Mouse (Mus musculus): ENCODE measurements around the gene Pdzd7.

The Pdzd7 gene

GRCm38 (mm10) chr19:45030746-45031693, 14.5 kb downstream of the Pdzd7 start:
- DNase-seq (ENCODE audit: low spot score in 2 of 2), result peak; percentile 79 to 86

DNA sequence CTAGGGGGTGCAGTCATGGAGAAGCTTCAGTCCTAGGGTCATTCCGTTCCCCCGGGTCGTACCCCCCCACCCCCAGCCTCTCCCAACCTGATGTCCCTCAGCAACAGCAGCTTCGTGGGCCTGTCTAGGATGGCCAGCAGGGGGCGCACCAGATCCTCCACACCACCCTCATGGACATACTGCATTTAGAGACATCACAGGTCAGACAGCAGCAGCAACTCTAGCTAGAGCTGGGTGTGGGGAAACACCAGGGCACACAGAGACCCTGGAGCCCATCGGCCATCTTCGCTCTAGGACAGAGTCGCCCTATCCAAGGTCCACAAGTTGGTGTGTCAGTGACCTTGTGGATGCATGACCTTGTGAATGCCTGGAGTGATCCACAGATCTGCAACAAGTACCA, 15.4 kb downstream of the Pdzd7 start:
- peak in 1 of 2 experiments; percentile 61 for DNase-seq (ENCODE audit: low spot score in 2 of 2)

DNA sequence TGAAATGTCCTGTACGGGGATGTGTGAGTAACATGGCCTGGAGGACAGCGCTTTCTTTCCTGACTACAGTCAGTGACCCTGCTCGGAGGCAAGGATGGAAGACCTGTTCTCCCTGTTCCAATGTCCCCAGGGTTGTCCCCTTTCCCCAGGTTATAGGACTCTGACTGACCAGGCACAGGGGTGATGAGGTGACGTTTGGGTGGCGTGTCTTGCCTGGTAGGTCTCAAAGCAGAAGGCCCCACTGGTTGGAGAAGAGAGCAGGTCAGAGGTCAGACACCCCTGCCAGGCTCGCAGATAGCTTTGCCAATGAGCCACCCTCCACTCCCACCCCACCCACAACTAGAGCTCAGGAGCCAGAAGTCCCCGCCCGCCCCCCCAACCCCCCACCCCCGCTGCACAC, 15.9 kb downstream of the Pdzd7 start:
- no peak for DNase-seq (ENCODE audit: low spot score in 2 of 2)

- no peak for DNase-seq (ENCODE audit: low spot score in 2 of 2)
These were observed 16.8 kb downstream of the Pdzd7 start for GRCm38 (mm10) chr19:45028746-45029145.

DNA sequence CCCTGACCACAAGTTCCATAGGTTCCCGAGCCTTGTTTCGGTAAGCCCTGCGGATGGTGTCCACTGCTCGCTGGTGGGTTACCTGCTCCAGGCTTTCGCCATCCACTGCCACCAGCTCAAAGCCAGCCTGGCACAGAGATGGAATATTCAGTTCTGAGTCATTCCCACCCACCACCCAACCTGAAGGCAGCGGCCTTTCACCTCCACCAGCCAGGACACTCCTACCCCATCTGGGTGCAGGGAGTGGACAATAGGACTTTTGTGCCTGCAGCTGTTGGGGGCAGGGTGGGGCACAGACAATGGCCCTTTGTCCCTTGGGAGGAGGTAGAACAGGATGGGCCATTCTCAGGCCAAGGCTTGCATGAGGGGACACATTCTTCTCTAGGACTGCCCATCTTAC, 17.7 kb downstream of the Pdzd7 start:
- DNase-seq (ENCODE audit: low spot score in 2 of 2), result no peak

DNA sequence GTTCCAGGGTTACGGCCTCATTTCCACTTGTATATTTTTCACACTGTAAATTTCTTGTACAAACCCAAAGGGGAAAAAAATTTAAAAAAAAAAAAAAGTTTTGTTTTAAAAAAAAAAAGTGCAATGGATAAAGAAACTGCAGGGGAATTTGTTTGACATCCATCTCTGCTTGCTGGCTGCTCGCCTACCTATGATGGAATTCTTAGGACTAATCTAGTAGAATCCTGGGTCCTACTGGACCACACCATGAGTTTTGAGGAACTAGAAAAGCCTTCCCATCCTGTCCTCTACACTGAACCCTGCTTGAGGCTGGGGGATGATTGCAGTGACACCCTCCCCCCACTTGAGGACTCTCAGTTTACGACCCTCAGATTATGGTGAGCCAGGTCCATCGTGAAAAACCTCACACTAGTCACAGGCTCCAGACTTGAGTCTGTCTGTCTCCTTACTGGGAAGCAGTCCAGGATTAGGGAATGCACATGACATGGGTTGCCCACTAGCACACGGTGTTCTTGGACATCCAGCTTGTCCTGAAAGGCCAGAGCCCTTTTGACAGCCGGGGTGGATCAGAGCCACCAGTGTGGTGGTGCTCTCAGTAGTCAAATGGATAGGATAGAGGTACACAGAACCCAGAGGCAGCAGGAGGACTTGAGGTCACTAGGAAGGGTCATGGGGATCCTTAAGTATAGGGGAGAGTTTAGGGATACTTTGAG, 18.4 kb downstream of the Pdzd7 start:
- no peak for DNase-seq (ENCODE audit: low spot score in 2 of 2)

- no peak for DNase-seq (ENCODE audit: low spot score in 2 of 2)
These were observed 19.5 kb downstream of the Pdzd7 start for GRCm38 (mm10) chr19:45025937-45026568.

GRCm38 (mm10) chr19:45024775-45025174, 20.7 kb downstream of the Pdzd7 start:
- no peak for DNase-seq (ENCODE audit: low spot score in 2 of 2)

DNA sequence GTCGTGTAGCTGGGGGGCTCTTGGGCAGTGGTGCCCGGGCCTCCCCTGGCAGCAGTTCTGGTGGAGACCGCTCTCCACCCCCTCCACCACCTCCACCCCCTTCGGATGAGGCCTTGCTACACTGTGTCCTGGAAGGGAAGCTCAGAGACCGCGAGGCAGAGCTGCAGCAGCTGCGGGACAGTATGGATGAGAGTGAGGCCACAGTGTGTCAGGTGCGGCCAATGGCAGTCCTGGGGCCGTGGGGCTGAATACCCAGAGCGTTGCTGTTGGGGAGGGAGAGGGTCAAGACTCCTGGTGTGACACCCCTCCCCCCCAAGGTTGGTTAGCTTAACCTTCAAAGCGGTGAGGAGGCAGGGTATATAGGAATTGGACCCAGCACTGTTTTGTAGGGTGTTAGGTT, 21.5 kb downstream of the Pdzd7 start:
- DNase-seq (ENCODE audit: low spot score in 2 of 2), result no peak

GRCm38 (mm10) chr19:45021362-45021761, 24.2 kb downstream of the Pdzd7 start:
- DNase-seq (ENCODE audit: low spot score in 2 of 2), result no peak

DNA sequence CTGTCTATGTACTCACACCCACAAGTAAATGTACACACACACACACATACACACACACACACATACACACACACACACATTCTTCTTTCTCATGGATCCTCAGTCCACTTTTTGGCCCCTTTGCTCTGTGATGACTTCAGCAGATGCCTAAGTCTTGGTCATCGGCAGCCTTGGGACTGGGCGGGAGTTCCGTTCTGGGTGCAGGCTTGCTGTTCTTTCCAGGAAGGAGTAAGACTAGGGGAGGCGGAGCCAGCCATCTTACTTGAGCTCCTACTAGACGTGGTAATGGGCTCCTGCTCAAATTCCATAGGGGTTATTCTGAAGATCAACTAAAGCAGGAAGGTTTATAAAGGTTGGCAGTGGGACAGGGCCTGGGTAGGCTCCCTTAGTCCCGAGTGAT, 25.2 kb downstream of the Pdzd7 start:
- DNase-seq (ENCODE audit: low spot score in 2 of 2), result no peak

DNA sequence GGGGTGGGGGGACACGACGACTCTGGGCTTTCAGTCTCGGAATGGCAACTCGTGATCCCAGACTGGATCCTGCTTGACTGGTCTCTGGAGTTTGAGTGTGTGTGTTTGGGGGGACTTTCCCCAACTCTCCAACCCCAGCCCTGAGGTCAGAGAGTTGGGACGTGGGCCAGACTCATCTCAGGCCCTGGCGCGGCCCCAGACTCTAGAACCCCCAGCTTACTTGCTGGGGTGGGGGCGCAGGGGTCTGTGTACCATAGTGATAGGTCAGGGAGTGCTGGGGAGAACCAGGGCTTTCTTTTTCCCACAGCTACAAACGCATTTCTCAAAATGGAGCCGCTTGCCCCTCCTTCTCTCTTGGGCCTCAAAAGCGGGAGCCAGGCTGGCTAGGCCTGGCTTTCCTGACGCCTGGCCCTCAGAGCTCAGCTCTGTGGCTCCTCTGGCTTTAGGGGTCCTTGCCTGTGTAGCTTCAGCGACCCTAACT, 27.1 kb downstream of the Pdzd7 start:
- DNase-seq (ENCODE audit: low spot score in 2 of 2), result no peak

GRCm38 (mm10) chr19:45017909-45018308, 27.6 kb downstream of the Pdzd7 start:
- DNase-seq (ENCODE audit: low spot score in 2 of 2), result peak; percentile 65 to 76

DNA sequence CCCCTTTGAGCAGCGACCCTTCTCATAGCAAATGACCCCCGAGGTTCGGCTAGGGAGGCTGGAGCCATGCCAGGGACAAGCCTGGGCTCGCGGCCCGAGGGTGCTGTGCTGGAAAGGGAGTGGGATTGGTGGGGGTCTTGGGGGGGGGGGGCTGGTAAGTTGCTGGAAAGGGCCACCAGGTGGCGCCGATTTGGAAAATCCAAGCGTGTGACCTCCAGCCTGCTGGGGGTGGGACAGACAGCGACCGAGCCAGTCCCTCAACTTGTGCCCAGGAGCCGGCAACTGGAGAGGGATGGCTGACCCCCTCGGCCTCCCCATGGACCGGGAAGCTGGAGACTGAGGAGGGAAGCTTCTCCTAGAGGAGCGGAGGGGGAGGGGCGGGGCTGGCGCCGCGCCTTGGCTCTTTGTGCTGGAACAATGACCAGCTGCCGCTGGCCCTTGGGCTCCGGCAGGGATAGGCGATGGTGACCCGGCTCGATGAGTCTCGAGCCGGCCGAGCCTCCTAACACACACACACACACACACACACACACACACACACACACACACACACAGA, 28.2 kb downstream of the Pdzd7 start:
- peak; percentile 61 to 73 for DNase-seq (ENCODE audit: low spot score in 2 of 2)

GRCm38 (mm10) chr19:45016341-45017215, 28.9 kb downstream of the Pdzd7 start:
- DNase-seq (ENCODE audit: low spot score in 2 of 2), result peak; percentile 62 to 75

DNA sequence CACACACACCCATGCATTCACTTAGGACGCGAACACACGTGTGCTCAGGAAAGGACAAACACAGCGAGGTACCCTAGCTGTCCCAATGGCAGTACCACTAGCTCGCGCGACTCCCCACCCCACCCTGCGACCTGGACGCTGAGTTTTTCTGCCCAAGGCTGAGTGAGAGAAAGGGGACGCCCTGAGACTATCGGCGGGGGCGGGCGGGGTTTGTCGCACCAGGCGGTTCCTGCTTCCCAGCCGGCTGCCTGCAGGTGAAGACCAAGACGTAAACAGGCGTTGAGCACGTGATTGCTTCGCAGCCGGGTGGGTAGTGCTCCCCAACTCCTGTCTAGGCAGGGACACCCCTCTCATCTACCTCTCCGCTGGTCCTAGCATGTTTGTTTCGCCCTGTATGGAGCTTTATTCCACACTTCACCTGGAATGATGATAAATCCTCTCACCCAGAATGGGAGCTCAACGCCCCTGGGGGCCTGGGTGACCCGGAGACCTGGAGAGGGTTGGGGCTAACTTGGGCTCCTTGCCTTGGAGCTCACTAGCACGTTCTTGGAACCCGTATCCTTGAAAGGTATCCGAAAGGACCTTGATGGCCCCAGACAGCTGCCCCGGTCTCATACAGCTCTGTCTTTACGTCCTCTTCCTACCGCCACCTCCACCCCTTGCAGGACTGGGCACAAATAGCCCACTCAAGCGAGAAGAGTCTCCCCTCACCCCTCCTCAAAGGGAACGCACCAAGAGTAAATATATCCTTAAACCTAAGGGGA, 29.8 kb downstream of the Pdzd7 start:
- peak in 1 of 2 experiments; percentile 55 for DNase-seq (ENCODE audit: low spot score in 2 of 2)

DNA sequence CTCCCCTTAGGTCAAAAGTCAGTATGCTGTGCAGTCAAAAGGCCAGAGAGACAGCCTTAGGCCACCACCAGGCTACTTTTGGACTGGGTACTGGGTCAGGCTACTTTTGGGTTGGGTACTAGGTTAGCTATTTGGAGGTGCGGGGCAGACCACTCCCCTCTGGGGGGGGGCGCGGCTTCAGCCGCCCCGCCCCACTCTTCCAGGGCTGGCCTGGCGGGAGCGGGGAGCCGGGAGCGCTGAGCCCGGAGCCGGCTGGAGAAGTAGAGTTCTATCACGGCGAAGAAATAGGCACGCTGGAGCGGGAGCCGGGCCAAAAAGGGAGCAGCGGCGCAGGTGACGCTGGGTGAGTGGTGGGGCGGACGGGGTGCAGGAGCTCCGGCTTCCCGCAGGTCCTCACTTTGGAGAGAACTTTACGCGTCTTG, 30.5 kb downstream of the Pdzd7 start:
- DNase-seq (ENCODE audit: low spot score in 2 of 2), result peak in 1 of 2 experiments; percentile 27

DNA sequence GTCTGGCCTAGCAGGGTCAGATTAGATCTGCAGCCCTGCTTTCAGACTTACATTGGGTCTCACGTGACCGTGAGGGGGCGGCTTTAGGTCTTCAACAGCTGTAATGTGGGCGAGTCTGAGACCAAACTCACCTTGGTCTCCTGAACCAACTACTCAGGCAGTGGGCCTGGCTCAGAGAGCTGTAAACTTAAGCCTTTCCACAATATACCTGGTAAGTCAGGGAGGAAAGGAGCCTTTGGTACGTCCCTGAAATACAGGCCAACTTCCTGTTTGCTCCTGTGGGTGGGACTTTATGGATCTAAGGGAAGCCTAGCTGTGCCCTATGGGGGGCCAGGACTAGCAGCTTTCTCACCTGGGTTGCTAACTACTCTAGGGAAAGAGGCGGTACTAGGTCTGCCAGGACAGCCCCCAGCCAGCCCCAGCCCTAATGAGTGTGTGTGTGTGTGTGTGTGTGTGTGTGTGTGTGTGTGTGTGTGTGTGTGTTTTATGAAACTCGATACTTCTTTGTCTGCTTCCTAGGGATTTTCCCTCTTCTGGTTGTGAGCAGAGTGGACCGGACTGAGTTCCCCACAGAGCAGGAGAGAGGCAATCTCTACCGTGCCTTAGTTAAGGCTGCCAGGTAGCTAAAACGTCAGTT, 31.1 kb downstream of the Pdzd7 start, which contains the start of gene Lzts2:
Gene Lzts2, plus strand, starts transcription at position 80 of the 637 bp plus-strand sequence.
- DNase-seq (ENCODE audit: low spot score in 2 of 2), result no peak

DNA sequence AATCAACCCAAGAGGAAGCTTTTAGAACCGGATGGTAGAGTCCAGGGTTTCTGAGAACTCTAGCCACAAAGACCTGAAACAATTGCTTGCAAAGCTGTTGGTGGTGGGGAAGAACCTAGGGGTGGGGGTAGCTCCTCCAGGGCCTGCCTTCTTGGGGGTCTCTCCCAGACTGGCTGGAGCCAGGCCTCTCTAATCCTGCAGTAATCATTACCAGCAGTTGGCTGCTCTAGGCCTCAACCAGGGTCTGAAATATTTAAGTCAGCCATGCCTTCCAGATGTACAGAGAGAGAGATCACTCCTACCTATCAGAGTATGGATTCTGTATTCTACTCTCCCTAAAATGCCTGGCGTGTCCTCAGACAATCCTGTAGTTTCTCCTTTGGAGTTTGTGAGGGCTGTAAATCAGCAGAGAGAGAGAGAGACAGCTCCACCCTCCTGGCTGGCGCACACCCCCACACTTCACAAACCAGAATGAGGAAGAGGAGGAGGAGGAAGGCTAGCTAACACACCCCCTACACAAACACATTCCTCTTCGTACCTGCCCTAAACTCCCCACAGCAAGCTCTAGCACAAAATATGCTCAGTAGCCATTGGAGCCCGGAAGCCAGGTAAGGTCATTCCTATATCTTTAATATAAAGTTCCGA, 31.8 kb downstream of the Pdzd7 start:
- no peak for DNase-seq (ENCODE audit: low spot score in 2 of 2)

Measured in right cerebral cortex, adult 2 months (tissue).